Mouse (Mus musculus) hindbrain, postnatal 0 days (tissue): ENCODE measurements at regions not wholly inside any gene's neighbourhood (a gene's known extent, or its start where the extent isn't known, plus 50 kb on each side); places are given as distances from the start of the nearest gene placed in this dataset.

ENCODE experiments used
- ATAC-seq: fragments of 200-750 bp; cut with Nextera tagmentation; 2 replicates; pipeline ENCODE4 v1.8.0; 2017; ENCODE audit warnings: mild to moderate bottlenecking, moderate TSS enrichment, moderate library complexity
- DNase-seq: peaks from one replicate; pipeline ENCODE4 v3.0.0-alpha.2; 2015; ENCODE audit warnings: low spot score
- H3K27ac ChIP-seq: fragments of 300-500 bp; sonication (generic); 2 replicates; pipeline ENCODE4 v1.5.1; 2014; ENCODE audit warnings: mild to moderate bottlenecking
- H3K27me3 ChIP-seq: fragments of 300-500 bp; sonication (generic); 2 replicates; pipeline ENCODE4 v1.6.1; 2014; ENCODE audit warnings: low read length, mixed read lengths; ENCODE audit not compliant: insufficient read depth
- H3K36me3 ChIP-seq: fragments of 300-500 bp; sonication (generic); 2 replicates; pipeline ENCODE4 v1.6.1; 2014; ENCODE audit warnings: low read length, mixed read lengths; ENCODE audit not compliant: insufficient read depth
- H3K4me1 ChIP-seq: fragments of 300-500 bp; sonication (generic); 2 replicates; pipeline ENCODE4 v1.6.1; 2014; ENCODE audit warnings: antibody characterized with exemption, low read length, mixed read lengths; ENCODE audit not compliant: insufficient read depth
- H3K4me2 ChIP-seq: fragments of 300-500 bp; sonication (generic); 2 replicates; pipeline ENCODE4 v1.6.1; 2014; ENCODE audit warnings: low read depth, mild to moderate bottlenecking, low read length, moderate library complexity, mixed read lengths
- H3K4me3 ChIP-seq: fragments of 300-500 bp; sonication (generic); 2 replicates; pipeline ENCODE4 v1.5.1; 2014; ENCODE audit warnings: low read length
- H3K9ac ChIP-seq: fragments of 300-500 bp; sonication (generic); replicated peaks from 2 replicates; pipeline ENCODE4 v1.6.1; 2014; ENCODE audit warnings: mild to moderate bottlenecking, low read length, moderate library complexity, mixed read lengths
- H3K9me3 ChIP-seq: fragments of 300-500 bp; sonication (generic); 2 replicates; pipeline ENCODE4 v1.6.1; 2016; ENCODE audit warnings: low read length, mixed read lengths
- CTCF ChIP-seq: IDR thresholded peaks from 2 replicates; pipeline ENCODE4 v1.5.1; 2016; ENCODE audit warnings: antibody characterized with exemption, control low read depth, low read depth
- WGBS: fragments of 180-500 bp; shearing (Covaris S2); extraction: QIAGEN DNeasy Blood & Tissue Kit; methylation state at CpG from one replicate; pipeline ENCODE4 v1.1.7; 2014; 5-methylcytosine and 5-hydroxymethylcytosine counted together

- H3K9me3 ChIP-seq, result no peaks in the 10 kb centered on the region
- H3K4me3 ChIP-seq, result no peak overlapping the region
- no peaks in the 10 kb centered on the region for H3K4me1 ChIP-seq
- no peak overlapping the region for H3K9ac ChIP-seq
- TF ChIP-seq CTCF, result no peak
- no peak overlapping the region for H3K4me2 ChIP-seq
- DNase-seq (no peak), ATAC-seq (no peak)
- H3K27ac ChIP-seq, result no peak overlapping the region
- no peaks in the 10 kb centered on the region for H3K36me3 ChIP-seq
- 78% methylated on average over 5 of the region's 5 CpGs for WGBS
- no peaks in the 10 kb centered on the region for H3K27me3 ChIP-seq
These were observed 180.7 kb upstream of the Sema3a start for GRCm38 (mm10) chr5:12944554-12944953.

GRCm38 (mm10) chr5:12948472-12948871, 176.7 kb upstream of the Sema3a start:
- Histone ChIP-seq H3K4me3 (no peak overlapping the region), H3K36me3 (no peaks in the 10 kb centered on the region), H3K27ac (no peak overlapping the region), H3K4me1 (no peaks in the 10 kb centered on the region), H3K27me3 (no peaks in the 10 kb centered on the region), H3K9me3 (no peaks in the 10 kb centered on the region), H3K9ac (no peak overlapping the region), H3K4me2 (no peak overlapping the region)
- DNase-seq, result no peak
- ATAC-seq, result no peak
- TF ChIP-seq CTCF, result no peak
- WGBS, result 69% methylated on average over 2 of the region's 2 CpGs

- no peaks in the 10 kb centered on the region for H3K27me3 ChIP-seq
- DNase-seq, result no peak
These were observed 154.2 kb upstream of the Sema3a start for GRCm38 (mm10) chr5:12970987-12971386.

GRCm38 (mm10) chr5:12973701-12974100, 151.5 kb upstream of the Sema3a start:
- no peak overlapping the region for H3K4me2 ChIP-seq
- 79% methylated on average over 3 of the region's 3 CpGs for WGBS
- H3K36me3 ChIP-seq, result no peaks in the 10 kb centered on the region
- H3K9ac ChIP-seq, result no peak overlapping the region
- DNase-seq, result no peak
- H3K4me3 ChIP-seq, result no peak overlapping the region
- H3K27me3 ChIP-seq, result no peaks in the 10 kb centered on the region
- no peak for TF ChIP-seq CTCF
- H3K9me3 ChIP-seq, result no peaks in the 10 kb centered on the region
- no peaks in the 10 kb centered on the region for H3K4me1 ChIP-seq
- ATAC-seq, result no peak
- H3K27ac ChIP-seq, result no peak overlapping the region

More at GRCm38 (mm10) chr5:12970987-12971386, 154.2 kb upstream of the Sema3a start:
- H3K36me3 ChIP-seq, result no peaks in the 10 kb centered on the region
- no peaks in the 10 kb centered on the region for H3K4me1 ChIP-seq
- no peak for TF ChIP-seq CTCF
- H3K4me2 ChIP-seq, result no peak overlapping the region
- no peak overlapping the region for H3K4me3 ChIP-seq
- 33% methylated on average over 5 of the region's 5 CpGs for WGBS
- H3K9ac ChIP-seq, result no peak overlapping the region
- H3K27ac ChIP-seq, result no peak overlapping the region
- 0 out of 2 replicates have a peak, but pooled peaks have one; percentile 53 for ATAC-seq
- no peaks in the 10 kb centered on the region for H3K9me3 ChIP-seq

- Histone ChIP-seq H3K4me3 (no peak overlapping the region), H3K36me3 (no peaks in the 10 kb centered on the region), H3K27ac (no peak overlapping the region), H3K4me1 (no peaks in the 10 kb centered on the region), H3K27me3 (no peaks in the 10 kb centered on the region), H3K4me2 (no peak overlapping the region), H3K9me3 (no peaks in the 10 kb centered on the region), H3K9ac (no peak overlapping the region)
- DNase-seq (no peak), ATAC-seq (no peak)
- WGBS, result 87% methylated on average over 8 of the region's 8 CpGs
- no peak for TF ChIP-seq CTCF
These were observed 149.0 kb upstream of the Sema3a start for GRCm38 (mm10) chr5:12976015-12976742.

- Histone ChIP-seq H3K9ac (no peak overlapping the region), H3K27me3 (no peaks in the 10 kb centered on the region), H3K27ac (no peak overlapping the region), H3K9me3 (no peaks in the 10 kb centered on the region), H3K4me2 (no peak overlapping the region), H3K4me3 (no peak overlapping the region), H3K36me3 (no peaks in the 10 kb centered on the region), H3K4me1 (no peaks in the 10 kb centered on the region)
- ATAC-seq (no peak), DNase-seq (no peak)
- no peak for TF ChIP-seq CTCF
- 75% methylated on average over 2 of the region's 2 CpGs for WGBS
These were observed 147.3 kb upstream of the Sema3a start for GRCm38 (mm10) chr5:12977875-12978274.

- no peak overlapping the region for H3K4me3 ChIP-seq
- no peaks in the 10 kb centered on the region for H3K36me3 ChIP-seq
- H3K4me2 ChIP-seq, result no peak overlapping the region
- no peaks in the 10 kb centered on the region for H3K27me3 ChIP-seq
- ATAC-seq, result no peak
- no peaks in the 10 kb centered on the region for H3K9me3 ChIP-seq
- H3K27ac ChIP-seq, result no peak overlapping the region
- no peak for DNase-seq
- TF ChIP-seq CTCF, result no peak
- WGBS, result 96% methylated on average over 1 of the region's 1 CpGs
- no peaks in the 10 kb centered on the region for H3K4me1 ChIP-seq
- H3K9ac ChIP-seq, result no peak overlapping the region
These were observed 131.4 kb upstream of the Sema3a start for GRCm38 (mm10) chr5:12993826-12994225.
